Mouse (Mus musculus) embryonic fibroblast, embryonic 13.5 days (primary cell): ENCODE data around the gene Cadm2. TPM values are rescaled to one million over a fixed set of nuclear protein-coding genes. Genes with fewer than 3 reads are reported as not detected.
A peak's percentile ranks its signal among the peaks of the same experiment; 100 is the strongest.

ENCODE experiments used
- H3K27ac ChIP-seq: 2 replicates; pipeline ENCODE4 v1.5.1; 2012; ENCODE audit warnings: low read length, control low read depth, inconsistent platforms; ENCODE audit not compliant: insufficient read depth
- H3K4me1 ChIP-seq: 2 replicates; pipeline ENCODE4 v1.6.1; 2011; ENCODE audit warnings: low read length; ENCODE audit not compliant: control insufficient read depth, insufficient read depth
- H3K4me3 ChIP-seq: 2 replicates; pipeline ENCODE4 v1.5.1; 2011; ENCODE audit warnings: mild to moderate bottlenecking, control low read depth, low read length; ENCODE audit not compliant: insufficient read depth
- CTCF ChIP-seq: IDR thresholded peaks from 2 replicates; pipeline ENCODE4 v1.5.1; 2011; ENCODE audit warnings: mild to moderate bottlenecking, control low read depth, low read length, moderate library complexity, borderline replicate concordance; ENCODE audit not compliant: insufficient read depth
- POLR2A ChIP-seq: IDR thresholded peaks from 2 replicates; pipeline ENCODE4 v1.6.1; 2011; ENCODE audit warnings: low read depth, mild to moderate bottlenecking, control low read depth, low read length, moderate library complexity
- polyA plus RNA-seq: library from polyadenylated mRNA; stranded (reverse); fragments of >200 nt; gene quantifications from 2 replicates; pipeline ENCODE4 v1.2.4, GENCODE M21; 2011; ENCODE audit warnings: low read depth; ENCODE audit not compliant: missing spikeins, insufficient read length

The Cadm2 gene
- polyA plus RNA-seq: 3.6 and 4.3 TPM in 2 replicates

DNA sequence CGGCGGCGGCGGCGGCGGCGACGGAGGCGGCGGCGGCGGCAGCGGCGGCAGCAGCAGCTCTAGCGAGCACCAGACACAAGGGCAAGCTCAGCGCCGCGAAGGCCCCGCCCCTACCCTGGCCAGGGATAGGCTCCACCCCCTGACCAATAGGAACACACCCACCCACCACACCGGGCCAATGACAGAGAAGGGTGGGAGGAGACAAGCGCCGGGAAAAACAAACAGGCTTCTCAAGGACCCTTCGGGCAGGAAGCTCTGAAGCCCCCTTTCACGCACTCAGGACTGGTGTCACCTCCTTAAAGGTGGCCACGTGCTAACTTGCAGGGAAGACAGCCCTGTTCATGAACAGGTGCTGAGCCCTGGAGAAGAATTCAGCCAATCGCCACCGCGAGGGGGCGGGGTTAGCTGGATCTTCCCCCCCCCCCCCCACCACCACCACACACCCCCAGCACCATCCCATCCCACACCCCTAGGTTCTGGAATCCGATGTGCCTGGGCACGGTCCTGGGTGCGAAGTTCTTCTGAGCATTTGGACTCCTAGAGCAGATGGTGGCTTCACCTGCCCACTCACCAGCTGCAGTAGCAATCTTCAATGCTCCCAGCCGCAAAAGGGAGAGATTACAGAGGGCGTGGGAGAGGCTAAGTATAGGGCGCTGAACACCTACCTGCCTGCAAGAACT is at the start of gene Cadm2:
Cadm2 (minus strand) TSS at position 83 of the 680 bp plus-strand sequence.
- Histone ChIP-seq H3K4me1 (no peaks in the 10 kb centered on the region; the same call in 1 of the 2 replicates), H3K27ac (no peak within 1 kb of the TSS), H3K4me3 (peak within 1 kb of the TSS; percentile 96)
- TF ChIP-seq CTCF (no peak), POLR2A (no peak)

DNA sequence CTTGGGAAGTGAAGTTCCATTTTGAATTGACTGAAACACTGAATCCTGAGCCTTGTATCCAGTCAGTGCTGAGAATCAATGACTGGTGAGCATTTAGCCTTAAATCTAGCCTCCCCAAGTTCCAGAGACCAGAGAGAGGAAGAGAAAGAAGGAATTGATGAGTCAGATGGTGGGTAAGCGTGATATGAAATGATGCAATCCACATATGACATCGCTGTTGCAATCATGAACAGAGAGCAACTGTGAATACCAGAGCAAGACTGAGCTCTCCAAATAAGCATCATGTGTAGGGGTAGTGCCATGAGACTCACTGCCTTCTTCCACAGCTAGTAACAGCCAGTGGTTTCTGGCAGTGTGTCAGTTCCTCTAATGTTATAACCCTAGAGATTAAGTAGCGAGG is 26.2 kb upstream of the Cadm2 start:
- Histone ChIP-seq H3K4me1 (no peaks in the 10 kb centered on the region), H3K4me3 (no peak overlapping the region), H3K27ac (no peak overlapping the region)
- TF ChIP-seq CTCF (no peak), POLR2A (no peak)

DNA sequence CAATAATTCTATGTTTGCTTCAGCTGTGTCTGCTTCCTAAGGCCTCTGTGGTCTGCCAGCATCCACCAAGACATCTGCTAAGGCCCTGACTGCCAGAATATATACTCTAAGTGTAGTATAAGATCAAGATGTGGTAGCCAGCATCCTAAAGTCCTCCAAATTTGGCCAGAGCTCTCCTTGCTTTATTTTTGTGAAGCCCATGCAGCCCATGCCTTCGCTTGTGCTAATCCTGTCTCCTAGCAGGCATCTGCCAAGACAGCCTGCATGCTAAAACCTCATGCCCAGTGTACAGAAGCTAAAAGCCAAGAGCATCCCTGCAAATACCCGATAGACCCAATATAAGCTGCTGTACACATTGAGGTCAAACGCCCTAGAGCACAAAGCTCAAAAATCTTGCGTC is 22.9 kb upstream of the Cadm2 start:
- TF ChIP-seq POLR2A (no peak), CTCF (no peak)
- H3K4me3 ChIP-seq: no peak overlapping the region
- H3K27ac ChIP-seq: no peak overlapping the region
- no peaks in the 10 kb centered on the region for H3K4me1 ChIP-seq

DNA sequence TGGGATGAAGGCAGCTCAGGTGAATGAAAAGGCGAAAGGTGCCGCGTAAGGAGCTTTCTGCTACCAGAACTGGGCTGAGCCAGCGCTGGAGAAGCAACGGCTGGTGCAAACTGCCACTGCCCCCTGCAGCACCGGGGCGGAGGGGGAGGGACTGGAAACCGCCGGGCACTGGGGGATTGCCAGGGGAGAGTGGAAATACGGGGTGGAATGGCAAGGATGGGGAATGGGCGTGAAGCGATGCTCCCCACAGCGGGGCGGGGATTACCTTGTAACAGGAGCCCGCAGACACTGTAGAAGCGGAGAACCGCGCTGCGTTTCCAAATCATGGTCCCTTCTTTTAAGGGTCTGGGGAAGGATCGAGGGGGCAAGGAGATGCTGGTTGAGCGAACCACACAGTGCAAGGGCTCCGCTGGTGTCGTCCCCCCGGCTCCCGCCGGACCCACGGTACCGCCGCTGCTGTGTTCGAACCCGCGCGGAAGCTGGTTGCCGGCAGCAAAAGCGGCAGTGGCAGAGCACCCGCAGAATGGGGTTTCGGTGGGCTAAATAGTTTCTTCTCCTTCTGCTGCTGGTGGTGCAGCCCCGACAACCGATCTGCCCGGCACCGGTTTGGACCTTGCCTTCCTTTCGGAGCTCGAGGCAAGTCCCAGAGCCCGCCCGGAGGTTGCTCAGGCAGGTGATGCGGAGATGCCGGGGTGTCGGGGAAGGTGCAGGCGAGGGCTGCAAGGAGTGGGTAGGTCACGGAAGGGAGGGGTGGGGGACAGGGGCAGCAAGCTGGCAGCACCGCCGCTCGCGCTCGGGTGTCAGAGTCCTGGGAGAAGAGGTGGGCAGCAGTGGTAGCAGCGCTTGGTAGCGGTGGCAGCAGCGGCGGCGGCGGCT is 564 bp downstream of the Cadm2 start:
- TF ChIP-seq POLR2A: no peak
- no peak for TF ChIP-seq CTCF
- no peaks in the 10 kb centered on the region; the same call in 1 of the 2 replicates for H3K4me1 ChIP-seq
- H3K4me3 ChIP-seq: peak overlapping the region; percentile 79
- no peak overlapping the region for H3K27ac ChIP-seq

DNA sequence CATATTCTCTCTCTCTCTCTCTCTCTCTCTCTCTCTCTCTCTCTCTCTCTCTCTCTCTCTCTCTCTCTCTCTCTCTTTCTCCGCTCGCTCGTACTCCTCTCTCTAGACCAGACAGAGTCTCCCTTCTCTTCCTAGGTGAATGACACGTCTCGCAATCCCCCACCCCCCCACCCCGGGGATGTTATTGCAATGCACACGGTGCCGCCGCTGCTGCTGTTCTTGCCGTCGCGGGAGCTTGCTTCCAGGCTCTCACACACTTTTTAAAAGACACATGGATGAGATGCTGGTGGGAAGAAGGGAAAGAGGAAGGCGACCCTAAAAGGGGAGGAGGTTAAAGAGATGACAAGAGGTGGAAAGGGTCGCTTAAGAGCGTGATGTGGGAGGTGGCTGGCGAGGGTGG is 1.3 kb downstream of the Cadm2 start:
- H3K4me3 ChIP-seq: peak overlapping the region; percentile 79
- no peaks in the 10 kb centered on the region; the same call in 1 of the 2 replicates for H3K4me1 ChIP-seq
- H3K27ac ChIP-seq: no peak overlapping the region
- TF ChIP-seq CTCF (no peak), POLR2A (no peak)

DNA sequence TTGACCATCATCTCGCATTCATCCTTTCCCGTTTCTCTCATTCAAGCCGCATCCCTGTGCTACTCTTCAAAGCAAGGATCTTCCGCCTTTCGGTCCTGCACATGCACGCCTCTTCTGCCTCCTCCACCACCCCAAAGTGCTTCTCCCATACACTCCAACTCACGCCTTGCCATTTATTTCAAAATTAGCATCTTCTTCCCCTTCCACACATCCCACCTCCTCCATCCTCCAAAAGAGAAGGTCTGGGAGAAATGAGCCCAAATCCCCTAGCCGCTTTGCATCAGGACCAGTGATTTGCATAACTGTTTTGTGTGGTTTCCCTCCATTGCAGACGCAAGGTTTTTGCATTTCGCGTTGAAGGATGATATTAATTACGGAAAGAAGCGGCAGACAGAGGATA is 1.9 kb downstream of the Cadm2 start:
- no peaks in the 10 kb centered on the region; the same call in 1 of the 2 replicates for H3K4me1 ChIP-seq
- TF ChIP-seq POLR2A (no peak), CTCF (no peak)
- H3K27ac ChIP-seq: no peak overlapping the region
- no peak overlapping the region for H3K4me3 ChIP-seq

DNA sequence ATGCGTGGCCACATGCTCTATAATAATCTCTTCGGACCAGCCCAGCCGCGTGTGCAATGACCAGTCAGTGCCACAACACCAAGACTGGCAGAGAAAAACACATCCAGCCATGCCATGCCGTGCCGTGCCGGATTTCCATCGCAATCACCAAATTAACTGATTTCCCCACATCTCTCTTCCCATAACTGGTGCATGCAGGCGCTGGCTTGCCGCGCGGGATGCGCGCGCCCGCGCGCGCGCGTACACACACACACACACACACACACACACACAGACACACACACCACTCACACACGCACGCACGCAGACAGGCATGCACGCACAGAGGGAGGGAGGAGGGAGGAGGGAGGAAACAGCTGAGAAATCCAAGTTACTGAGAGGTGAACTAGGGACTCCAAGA is 2.9 kb downstream of the Cadm2 start:
- no peak overlapping the region for H3K27ac ChIP-seq

DNA sequence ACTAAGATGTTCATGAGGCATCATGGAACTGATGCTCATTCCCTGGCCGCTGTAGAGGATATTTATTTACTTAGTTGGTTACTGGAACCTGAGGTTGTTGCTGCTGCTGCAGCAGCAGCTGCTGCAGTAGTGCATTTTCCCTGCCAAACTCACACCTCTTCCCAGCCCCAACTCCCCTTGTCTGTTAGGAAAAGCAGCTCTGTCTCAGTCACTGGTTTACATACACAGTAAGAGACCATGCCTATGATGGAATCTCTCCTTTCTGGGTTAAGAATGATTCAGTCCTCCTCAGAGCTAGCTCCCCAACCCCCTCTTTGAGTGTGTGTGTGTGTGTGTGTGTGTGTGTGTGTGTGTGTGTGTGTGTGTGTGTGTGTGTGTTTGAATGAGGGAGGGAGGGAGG is 3.5 kb downstream of the Cadm2 start:
- H3K4me3 ChIP-seq: no peak overlapping the region
- TF ChIP-seq POLR2A (no peak), CTCF (no peak)
- no peak overlapping the region for H3K27ac ChIP-seq
- H3K4me1 ChIP-seq: no peaks in the 10 kb centered on the region; the same call in 1 of the 2 replicates

More for the DNA sequence above, 2.9 kb downstream of the Cadm2 start:
- peak overlapping the region; percentile 18; the same call in 1 of the 2 replicates for H3K4me3 ChIP-seq
- TF ChIP-seq POLR2A (no peak), CTCF (no peak)
- no peaks in the 10 kb centered on the region; the same call in 1 of the 2 replicates for H3K4me1 ChIP-seq

DNA sequence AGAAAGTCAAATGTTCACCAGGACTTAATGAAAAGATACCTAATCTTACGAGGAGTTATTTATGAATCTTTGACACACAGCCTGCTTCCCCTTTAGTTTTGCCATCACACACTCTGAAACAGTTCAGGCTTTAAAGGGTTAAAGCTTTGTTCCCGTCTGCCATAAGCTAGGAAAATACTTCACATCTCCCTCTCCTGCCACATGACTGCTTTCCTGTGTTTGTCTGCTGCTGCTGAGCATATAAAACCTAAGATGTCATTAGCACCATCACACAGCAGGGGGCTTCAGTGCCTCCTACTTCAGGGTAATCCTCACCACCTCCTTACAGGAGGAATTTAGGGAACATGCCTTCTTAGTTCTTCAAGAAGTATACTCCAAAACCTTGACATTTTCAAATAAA is 6.8 kb downstream of the Cadm2 start:
- H3K4me1 ChIP-seq: no peaks in the 10 kb centered on the region
- no peak overlapping the region for H3K4me3 ChIP-seq
- H3K27ac ChIP-seq: no peak overlapping the region
- TF ChIP-seq POLR2A (no peak), CTCF (no peak)
